Mouse (Mus musculus) frontal cortex, adult (tissue): ENCODE results near the gene Vmn1r58.
"Not testable (repeated sequence)": the region's sequence is repeated elsewhere in the genome, so short reads cannot be mapped to it uniquely, and the experiment has no call there.

ENCODE experiments used
- ATAC-seq: cut with Nextera tagmentation; 2 replicates; pipeline ENCODE4 v1.9.2; 2017; ENCODE audit warnings: mild to moderate bottlenecking, moderate library complexity, mixed read lengths; ENCODE audit not compliant: low TSS enrichment

The Vmn1r58 gene

GRCm38 (mm10) chr7:5413296-5413695 is at the start of gene Vmn1r58:
Gene Vmn1r58, minus strand, starts transcription at chr7:5413396.
- not testable (repeated sequence) for ATAC-seq

GRCm38 (mm10) chr7:5456674-5457073 is 43.5 kb upstream of the Vmn1r58 start, which contains the start of gene Vmn1r59:
Gene Vmn1r59, minus strand, starts transcription at chr7:5456774.
- ATAC-seq = no peak

GRCm38 (mm10) chr7:5454011-5454410 is 40.8 kb upstream of the Vmn1r58 start:
- ATAC-seq = not testable (repeated sequence)

- no peak for ATAC-seq
Measured at GRCm38 (mm10) chr7:5448627-5449026, 35.4 kb upstream of the Vmn1r58 start.

- ATAC-seq = no peak
Measured at GRCm38 (mm10) chr7:5406201-5406600, 7.0 kb downstream of the Vmn1r58 start.

GRCm38 (mm10) chr7:5366724-5367123 is 46.5 kb downstream of the Vmn1r58 start:
- ATAC-seq = no peak

- no peak for ATAC-seq
Measured at GRCm38 (mm10) chr7:5363599-5363998, 49.6 kb downstream of the Vmn1r58 start.
